Mouse (Mus musculus) lung, postnatal 4 days (tissue): ENCODE results near the gene Gm21964.

ENCODE experiments used
- DNase-seq, 2 experiments: peaks; one replicate each; pipeline ENCODE4 v3.0.0; 2021

The Gm21964 gene

GRCm38 (mm10) chr8:110100907-110101306 is at the start of gene Gm21964:
Gm21964 (plus strand) TSS chr8:110101207.
- no peak for DNase-seq

GRCm38 (mm10) chr8:110051208-110051607 is 49.8 kb upstream of the Gm21964 start:
- no peak for DNase-seq

- DNase-seq: no peak
Observed at GRCm38 (mm10) chr8:110058207-110058606, 42.8 kb upstream of the Gm21964 start.

DNA sequence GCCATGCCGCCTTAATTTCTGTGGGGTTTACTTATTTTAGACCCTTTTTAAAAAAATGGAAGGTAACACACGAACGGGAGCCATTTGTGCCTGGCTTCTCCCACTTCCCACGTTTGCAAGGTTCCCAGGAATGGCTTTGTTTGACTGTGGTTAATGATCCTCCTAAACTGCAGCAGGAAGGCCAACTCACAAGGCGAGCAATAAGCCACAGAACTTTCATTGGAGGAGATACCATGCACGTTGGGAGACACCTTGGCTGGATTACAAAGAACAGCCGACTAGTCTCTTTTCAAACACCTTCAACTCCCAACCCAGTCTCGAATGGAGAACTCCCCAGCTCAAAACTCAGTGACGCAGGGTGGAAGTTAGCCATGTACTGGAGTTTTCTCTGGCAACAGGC is 36.8 kb upstream of the Gm21964 start:
- no peak for DNase-seq

- no peak for DNase-seq
Observed at GRCm38 (mm10) chr8:110064606-110065365, 36.2 kb upstream of the Gm21964 start.

DNA sequence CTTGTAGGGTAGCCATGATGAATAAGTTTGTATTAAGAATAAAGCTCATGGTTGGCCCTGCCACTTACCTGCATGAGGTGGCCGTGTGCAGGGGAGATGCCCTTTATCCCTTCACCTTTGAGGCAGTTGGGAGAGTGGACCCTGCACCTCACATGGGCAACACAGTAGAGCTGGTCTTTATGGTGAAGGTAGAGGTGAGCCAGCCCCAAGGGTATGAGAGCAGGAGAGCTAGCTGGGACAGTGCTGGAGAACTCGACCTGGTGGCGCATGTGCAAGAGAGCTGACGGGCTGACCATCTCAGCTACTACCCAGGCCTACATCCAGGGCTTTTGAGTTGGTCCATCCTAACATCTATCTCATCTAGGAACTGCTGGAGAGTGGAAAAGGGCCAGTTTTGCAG is 35.3 kb upstream of the Gm21964 start:
- DNase-seq: no peak

GRCm38 (mm10) chr8:110069706-110070105 is 31.3 kb upstream of the Gm21964 start:
- DNase-seq: no peak

- DNase-seq: peak; percentile 46 to 58
Observed at GRCm38 (mm10) chr8:110071600-110071999, 29.4 kb upstream of the Gm21964 start.

DNA sequence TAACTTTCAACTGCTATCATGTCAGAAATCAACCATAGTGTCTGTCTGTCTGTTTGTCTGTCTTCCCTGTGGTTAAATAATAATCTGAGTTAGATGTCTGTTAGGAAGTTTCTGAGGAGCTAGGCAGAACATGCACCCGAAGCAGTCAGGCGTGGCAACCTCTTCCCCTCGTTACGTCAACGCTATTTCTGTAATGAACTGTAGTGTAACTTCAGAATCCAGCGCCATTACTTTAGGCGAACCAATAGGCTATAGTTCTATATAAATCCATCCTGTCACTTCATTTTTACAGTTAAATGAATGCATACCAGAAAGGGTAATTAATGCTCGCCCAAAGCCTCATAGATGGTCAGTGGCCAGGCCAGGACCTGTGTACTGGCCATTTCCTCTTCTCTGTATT is 26.5 kb upstream of the Gm21964 start:
- no peak for DNase-seq

GRCm38 (mm10) chr8:110079282-110080221 is 21.5 kb upstream of the Gm21964 start, which contains the start of gene Zfp612:
Zfp612 (plus strand) TSS chr8:110079746.
- peak; percentile 65 to 76 for DNase-seq

DNA sequence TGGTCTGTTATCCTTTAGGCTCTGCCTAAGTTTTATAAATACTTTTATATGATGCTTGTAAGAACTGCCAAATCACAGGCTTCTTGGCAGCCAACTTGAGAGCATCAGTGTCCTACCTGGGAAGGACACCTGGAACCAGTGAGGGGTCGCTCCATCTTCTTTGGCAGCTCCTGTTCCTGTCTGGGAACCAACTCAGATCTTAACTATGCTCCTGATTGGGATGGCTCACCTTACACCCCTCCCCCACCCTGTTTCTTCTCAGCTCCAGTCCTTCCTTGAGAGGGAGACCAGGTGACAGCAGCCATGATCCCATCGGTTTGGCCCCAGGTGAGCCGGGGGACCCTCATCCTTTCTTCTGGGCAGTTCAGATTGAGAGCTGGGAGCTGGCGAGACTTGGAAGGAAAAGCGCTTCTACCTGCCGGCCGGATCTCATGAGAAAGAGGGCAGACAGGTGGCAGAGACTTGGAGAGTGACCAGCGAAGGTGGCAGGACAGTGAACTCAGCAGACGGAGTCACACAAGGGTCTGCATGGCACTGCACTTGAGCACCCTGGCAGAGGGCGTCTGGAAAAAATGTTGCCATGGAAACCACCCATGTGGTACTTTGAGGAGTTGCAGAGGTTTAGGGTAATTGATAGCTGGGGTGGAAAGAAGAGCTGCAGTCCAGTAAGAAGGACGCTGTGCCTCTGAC is 18.4 kb upstream of the Gm21964 start:
- no peak for DNase-seq

DNA sequence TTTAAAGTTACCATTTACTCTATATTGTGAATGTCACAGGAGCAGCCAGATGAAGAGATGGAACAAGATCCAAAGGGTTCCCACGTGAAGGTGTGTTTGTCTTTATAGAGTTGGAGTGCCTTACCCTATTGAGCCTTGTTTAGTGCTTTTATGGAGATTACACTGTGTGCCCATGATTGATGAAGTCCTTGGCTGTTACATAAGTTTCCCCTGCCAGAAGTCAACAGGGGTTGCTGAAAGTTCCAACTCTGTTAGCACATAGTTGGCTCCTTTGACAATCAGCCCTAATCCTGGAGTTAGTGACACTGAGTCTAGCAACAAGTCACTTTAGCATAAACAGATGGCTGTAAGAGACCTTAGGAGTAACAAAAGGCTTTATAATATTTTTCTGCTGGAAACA is 9.1 kb upstream of the Gm21964 start:
- DNase-seq: peak in 1 of 2 experiments; percentile 33

DNA sequence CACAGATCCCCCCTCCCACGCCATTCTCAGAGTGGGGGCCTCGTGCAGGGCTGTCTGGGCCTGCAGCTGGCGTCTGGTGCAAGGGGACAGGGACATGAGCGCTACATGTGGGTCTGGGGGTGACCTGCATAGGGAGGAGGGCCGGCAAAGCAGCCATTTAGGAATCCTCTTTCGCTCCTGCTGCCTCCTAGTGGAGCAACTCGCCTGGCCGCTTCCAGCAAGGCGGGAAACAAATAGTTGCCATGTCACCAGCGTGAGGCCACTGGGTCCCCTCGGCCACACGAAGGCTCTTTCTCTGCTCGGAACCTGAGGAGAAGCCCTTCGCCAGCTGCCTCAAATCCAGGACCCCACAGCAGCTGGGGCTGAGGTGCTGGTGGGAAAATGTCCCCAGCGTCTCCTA is 669 bp downstream of the Gm21964 start:
- DNase-seq: no peak

DNA sequence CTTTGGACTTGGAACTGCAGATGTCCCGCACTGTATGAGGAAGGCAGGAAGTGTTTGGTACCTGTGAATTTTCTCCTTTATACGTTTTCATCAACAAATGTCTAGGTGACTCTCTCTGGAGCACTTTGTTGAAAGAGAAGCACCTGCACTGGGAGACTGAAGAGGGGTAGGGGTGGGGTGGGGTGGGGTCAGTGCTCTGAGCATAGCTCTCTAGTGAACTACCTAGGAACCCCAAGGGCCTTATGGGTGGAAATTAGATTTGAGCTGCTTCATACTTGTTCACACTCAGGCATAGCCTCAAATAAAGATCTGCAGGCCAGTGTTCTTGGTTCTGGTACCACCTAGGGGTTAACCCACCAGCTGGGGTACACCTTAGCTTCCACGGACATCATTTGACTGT is 1.6 kb downstream of the Gm21964 start, which contains the start of gene Gm17720:
Gene Gm17720, minus strand, starts transcription at position 101 of the 400 bp plus-strand sequence.
- no peak for DNase-seq

DNA sequence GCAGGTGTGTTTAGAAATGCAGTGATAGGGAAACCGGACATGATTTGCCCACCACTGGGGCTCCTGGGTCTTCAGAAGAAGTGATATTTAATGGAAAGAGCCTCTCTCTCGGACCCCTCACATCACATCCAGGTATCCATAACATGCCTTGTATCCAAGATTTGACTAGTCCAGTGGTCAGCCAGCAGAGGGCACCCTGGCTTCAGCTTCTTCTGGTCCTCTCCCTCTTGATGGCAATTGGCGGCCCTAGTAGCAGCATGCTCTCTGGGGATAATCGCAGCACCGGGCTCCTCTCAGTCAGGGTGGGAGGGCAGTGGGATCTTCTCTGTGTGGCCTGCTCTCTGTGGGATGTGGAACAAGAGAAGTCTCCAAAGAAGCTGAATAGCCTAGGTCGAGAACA is 18.7 kb downstream of the Gm21964 start:
- no peak for DNase-seq

DNA sequence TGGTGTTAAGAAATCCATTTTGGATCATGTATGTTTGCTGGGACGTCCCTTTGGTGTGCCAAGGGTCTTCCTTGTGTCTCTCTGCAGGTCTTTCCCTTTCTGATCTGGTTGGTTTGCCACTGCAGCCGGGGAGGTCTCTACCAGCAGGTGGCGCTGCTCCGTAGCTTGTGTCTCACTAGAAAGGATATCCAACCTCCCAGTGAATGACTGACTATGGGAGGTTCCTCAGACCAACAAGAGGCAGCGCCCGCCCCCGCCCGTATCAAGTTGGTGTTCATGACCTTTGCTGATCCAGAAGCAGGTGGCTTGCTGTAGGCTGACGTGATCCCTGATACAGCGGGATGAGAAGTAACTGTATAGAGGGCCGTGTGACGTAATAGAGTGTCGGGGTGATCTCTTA is 29.5 kb downstream of the Gm21964 start:
- DNase-seq: peak; percentile 57 to 73

- no peak for DNase-seq
Observed at GRCm38 (mm10) chr8:110134236-110134635, 33.2 kb downstream of the Gm21964 start.

- DNase-seq: no peak
Observed at GRCm38 (mm10) chr8:110135515-110135914, 34.5 kb downstream of the Gm21964 start.

DNA sequence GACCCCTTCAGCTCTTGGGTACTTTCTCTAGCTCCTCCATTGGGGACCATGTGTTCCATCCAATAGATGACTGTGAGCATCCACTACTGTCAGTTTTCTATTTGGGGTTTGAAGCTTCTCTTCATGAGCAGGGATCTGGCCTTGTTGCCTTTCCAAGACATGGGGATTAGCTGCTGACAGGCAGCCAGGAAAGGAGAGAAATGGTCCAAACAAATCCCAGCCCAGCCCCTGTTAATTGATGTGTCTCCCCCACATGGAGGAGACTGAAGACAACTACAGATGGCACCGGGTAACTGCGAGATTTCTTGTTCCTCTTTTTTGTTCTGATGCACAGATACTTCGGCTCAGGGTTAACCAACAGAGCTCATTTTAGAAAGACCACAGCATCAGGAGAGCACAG is 39.1 kb downstream of the Gm21964 start:
- DNase-seq: no peak

DNA sequence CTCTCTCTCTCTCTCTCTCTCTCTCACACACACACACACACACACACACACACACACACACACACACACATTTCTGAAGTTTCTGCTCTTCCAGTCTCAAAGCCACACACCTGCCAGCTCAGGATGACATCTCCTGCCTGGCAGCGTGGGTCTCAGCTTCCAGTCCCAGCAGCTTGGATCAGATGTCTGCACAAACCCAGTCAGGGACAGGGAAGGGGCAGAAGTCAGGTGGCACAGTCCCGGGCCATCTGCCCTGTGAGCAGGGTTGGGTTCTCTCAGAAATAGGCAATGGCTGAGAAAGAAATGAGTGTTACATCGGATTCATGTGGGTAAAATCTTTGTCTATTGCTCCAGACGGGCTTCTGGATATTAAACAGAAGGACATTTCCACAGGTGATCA is 39.8 kb downstream of the Gm21964 start:
- no peak for DNase-seq

DNA sequence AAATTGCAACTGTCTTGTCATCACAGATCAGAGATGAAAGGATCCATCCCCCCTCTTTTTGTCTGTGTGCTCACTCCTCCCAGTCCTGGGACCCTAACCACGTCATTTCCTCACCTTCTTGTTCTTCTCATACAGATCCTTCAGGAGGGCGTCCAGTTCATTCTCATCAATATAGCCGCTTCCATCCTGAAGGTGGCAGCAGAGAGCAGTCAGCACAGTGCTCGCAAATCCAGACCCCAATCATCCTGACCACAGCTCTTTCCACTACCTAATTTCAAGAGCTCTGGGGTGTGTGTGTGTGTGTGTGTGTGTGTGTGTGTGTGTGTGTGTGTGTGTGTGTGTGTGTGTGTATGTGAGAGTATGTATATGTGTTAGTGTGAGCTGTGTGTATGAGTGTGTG is 44.5 kb downstream of the Gm21964 start:
- peak; percentile 27 to 54 for DNase-seq

DNA sequence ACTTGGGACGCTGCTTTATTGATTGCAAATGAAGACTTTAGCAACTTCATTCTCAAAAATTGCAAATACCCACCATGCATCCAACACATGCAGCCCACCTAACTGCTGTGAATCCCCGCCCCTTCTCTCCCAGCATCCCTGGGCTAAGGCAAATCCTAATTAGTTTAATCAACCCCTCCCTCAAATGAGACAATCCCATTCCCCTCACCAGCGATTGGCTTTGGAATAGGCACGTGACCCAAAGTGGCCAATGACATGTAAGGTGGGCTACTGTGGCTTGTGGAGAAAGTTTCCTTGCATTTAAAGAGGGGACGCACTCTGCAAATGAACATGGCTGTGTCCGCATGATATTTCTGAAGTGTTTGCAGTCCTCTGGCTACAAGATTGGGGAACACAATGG is 51.9 kb downstream of the Gm21964 start:
- no peak for DNase-seq
